Mouse (Mus musculus) testis, adult 2 months (tissue): ENCODE measurements around the gene Kmt2c.

ENCODE experiments used
- CTCF ChIP-seq: fragments of 200-500 bp; IDR thresholded peaks from 2 replicates; pipeline ENCODE4 v1.5.1; 2012; ENCODE audit warnings: low read depth, mild to moderate bottlenecking, inconsistent platforms, low read length, moderate library complexity; ENCODE audit not compliant: control insufficient read depth, insufficient read depth, insufficient replicate concordance
- POLR2A ChIP-seq: fragments of 200-500 bp; IDR thresholded peaks from 2 replicates; pipeline ENCODE4 v1.6.1; 2012; ENCODE audit warnings: low read depth, mild to moderate bottlenecking, inconsistent platforms, low read length, moderate library complexity; ENCODE audit not compliant: control insufficient read depth

GRCm38 (mm10) chr5:25529529-25530421, 31.2 kb upstream of the Kmt2c start:
- 0 out of 2 replicates have a peak, but pooled peaks have one; percentile 7 for TF ChIP-seq CTCF
- TF ChIP-seq POLR2A: peak; percentile 76
